Mouse (Mus musculus) heart, embryonic 13.5 days (tissue): ENCODE results near the gene 1700029H14Rik. TPM values are rescaled to one million over a fixed set of nuclear protein-coding genes. Genes with fewer than 3 reads are reported as not detected.

ENCODE experiments used
- ATAC-seq: fragments of 200-750 bp; cut with Nextera tagmentation; 2 replicates; pipeline ENCODE4 v1.8.0; 2017; ENCODE audit warnings: moderate TSS enrichment; ENCODE audit not compliant: insufficient number of reproducible peaks, low FRiP score, low TSS enrichment; ENCODE audit errors: extremely low read depth
- H3K27ac ChIP-seq: fragments of 300-500 bp; sonication (generic); replicated peaks from 2 replicates; pipeline ENCODE4 v1.5.1; 2015; ENCODE audit warnings: moderate library complexity, mild to moderate bottlenecking, inconsistent platforms
- H3K27me3 ChIP-seq: fragments of 300-500 bp; sonication (generic); replicated peaks from 2 replicates; pipeline ENCODE4 v1.6.1; 2015; ENCODE audit warnings: mild to moderate bottlenecking, inconsistent platforms
- H3K36me3 ChIP-seq: fragments of 300-500 bp; sonication (generic); 2 replicates; pipeline ENCODE4 v1.6.1; 2015; ENCODE audit warnings: mild to moderate bottlenecking, inconsistent platforms
- H3K4me1 ChIP-seq: fragments of 300-500 bp; sonication (generic); 2 replicates; pipeline ENCODE4 v1.6.1; 2015; ENCODE audit warnings: inconsistent platforms
- H3K4me2 ChIP-seq: fragments of 300-500 bp; sonication (generic); 2 replicates; pipeline ENCODE4 v1.6.1; 2015; ENCODE audit warnings: inconsistent platforms, mild to moderate bottlenecking, moderate library complexity
- H3K4me3 ChIP-seq: fragments of 300-500 bp; sonication (generic); 2 replicates; pipeline ENCODE4 v1.5.1; 2015; ENCODE audit warnings: moderate library complexity, mild to moderate bottlenecking, inconsistent platforms
- H3K9ac ChIP-seq: fragments of 300-500 bp; sonication (generic); 2 replicates; pipeline ENCODE4 v1.6.1; 2015; ENCODE audit warnings: inconsistent platforms, mild to moderate bottlenecking, moderate library complexity
- H3K9me3 ChIP-seq: fragments of 300-500 bp; sonication (generic); 2 replicates; pipeline ENCODE4 v1.6.1; 2016; ENCODE audit warnings: inconsistent platforms
- WGBS: fragments of 180-500 bp; shearing (Covaris S2); methylation state at CpG from one replicate; pipeline ENCODE4 v1.1.7; 2015; ENCODE audit warnings: mixed read lengths; 5-methylcytosine and 5-hydroxymethylcytosine counted together
- polyA plus RNA-seq: library from polyadenylated mRNA; unstranded; fragments of >200 nt; fragmentation: Nextera tagmentation; extraction: Ambion mirVana; gene quantifications from 2 replicates; pipeline ENCODE4 v1.2.1, GENCODE M21; 2015

Gene 1700029H14Rik
- polyA plus RNA-seq = not detected in 2 replicates

DNA sequence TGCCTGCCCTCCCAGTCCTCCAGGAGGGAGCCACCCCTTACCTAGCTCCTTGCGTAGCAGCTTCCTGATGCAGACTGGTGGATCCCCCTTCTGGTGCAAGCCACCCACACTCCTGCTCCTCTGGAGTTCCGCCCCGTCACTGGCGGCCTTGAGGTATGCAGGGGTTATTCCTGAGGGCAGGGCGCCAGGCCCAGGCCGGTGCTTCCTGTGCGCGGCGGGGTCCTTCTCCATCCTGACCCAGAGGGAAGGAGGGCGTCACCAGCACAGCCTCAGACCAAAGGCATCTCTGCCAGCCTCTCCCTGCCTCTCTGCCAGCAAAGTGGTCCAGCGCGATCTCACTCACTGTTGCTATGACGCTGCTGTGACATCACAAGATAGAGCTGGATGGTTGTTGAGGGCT lies at the start of gene 1700029H14Rik:
TSS of gene 1700029H14Rik (minus strand) at position 344 of the 400 bp plus-strand sequence.
- H3K27me3 ChIP-seq = no peaks in the 10 kb centered on the region
- H3K27ac ChIP-seq = no peak within 1 kb of the TSS
- no peak for ATAC-seq
- no peak within 1 kb of the TSS for H3K9ac ChIP-seq
- no peak within 1 kb of the TSS for H3K4me2 ChIP-seq
- H3K36me3 ChIP-seq = peaks cover 11% of the 10 kb centered on the region
- H3K9me3 ChIP-seq = 0 out of 2 replicates have a peak, but pooled peaks cover 5% of the 10 kb centered on the region
- no peak within 1 kb of the TSS for H3K4me3 ChIP-seq
- WGBS = 27% methylated on average over 13 of the region's 13 CpGs
- peaks cover 4% of the 10 kb centered on the region; the same call in 1 of the 2 replicates for H3K4me1 ChIP-seq

DNA sequence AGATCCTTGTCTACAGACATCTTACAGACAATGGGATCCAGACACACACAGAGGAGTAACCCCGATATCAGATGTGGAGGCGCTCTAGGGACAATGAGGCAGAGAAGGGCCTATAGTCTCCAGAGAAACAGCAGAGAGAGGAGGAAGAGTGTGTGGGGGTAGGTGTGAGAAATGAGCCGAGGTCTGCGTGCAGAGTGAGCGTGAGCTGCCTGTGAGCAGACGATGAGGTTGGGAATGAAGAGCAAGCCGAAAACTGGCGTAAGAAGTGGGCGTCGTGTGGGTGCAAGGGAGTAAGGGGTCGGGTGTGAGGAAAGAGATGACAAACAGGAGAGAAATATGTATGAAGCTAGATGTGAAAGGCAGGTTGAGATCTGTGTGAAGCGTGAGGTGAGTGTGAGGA lies 49.4 kb upstream of the 1700029H14Rik start:
- Histone ChIP-seq H3K36me3 (peaks cover 37% of the 10 kb centered on the region), H3K9ac (no peak overlapping the region), H3K9me3 (no peaks in the 10 kb centered on the region), H3K4me3 (no peak overlapping the region), H3K27ac (no peak overlapping the region), H3K4me2 (no peak overlapping the region), H3K4me1 (peaks cover 25% of the 10 kb centered on the region), H3K27me3 (no peaks in the 10 kb centered on the region)
- no peak for ATAC-seq
- WGBS = 82% methylated on average over 12 of the region's 12 CpGs

GRCm38 (mm10) chr8:13609971-13610370 lies 47.7 kb upstream of the 1700029H14Rik start:
- Histone ChIP-seq H3K4me3 (no peak overlapping the region), H3K27ac (no peak overlapping the region), H3K9ac (no peak overlapping the region), H3K4me2 (no peak overlapping the region), H3K27me3 (no peaks in the 10 kb centered on the region), H3K36me3 (peaks cover 44% of the 10 kb centered on the region), H3K9me3 (no peaks in the 10 kb centered on the region), H3K4me1 (peaks cover 34% of the 10 kb centered on the region)
- WGBS = 44% methylated on average over 5 of the region's 5 CpGs
- no peak for ATAC-seq

DNA sequence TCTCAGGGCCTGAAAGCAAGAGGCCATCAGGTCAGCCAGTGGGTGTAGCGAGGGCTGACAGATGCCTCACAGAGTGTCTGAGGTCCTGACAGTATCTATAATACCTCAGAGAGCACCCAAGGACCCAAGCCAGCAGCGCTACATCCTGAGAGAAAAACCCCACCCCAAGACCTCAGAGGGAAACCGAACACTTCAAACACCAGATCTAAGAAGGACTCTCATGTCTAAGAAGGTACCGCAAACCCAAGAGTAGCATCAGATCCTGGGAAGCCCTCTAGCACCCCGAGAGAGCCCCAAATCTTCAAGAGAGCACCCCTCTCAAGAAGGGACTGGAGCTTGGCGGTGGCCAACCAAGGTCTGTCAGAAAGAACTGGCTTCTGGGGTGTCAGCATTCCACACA lies 46.7 kb upstream of the 1700029H14Rik start:
- Histone ChIP-seq H3K9ac (no peak overlapping the region), H3K4me3 (no peak overlapping the region), H3K4me2 (no peak overlapping the region), H3K36me3 (peaks cover 51% of the 10 kb centered on the region), H3K27me3 (no peaks in the 10 kb centered on the region), H3K9me3 (no peaks in the 10 kb centered on the region), H3K27ac (no peak overlapping the region), H3K4me1 (peaks cover 28% of the 10 kb centered on the region)
- 88% methylated on average over 6 of the region's 6 CpGs for WGBS
- no peak for ATAC-seq

GRCm38 (mm10) chr8:13605920-13606480 lies 43.7 kb upstream of the 1700029H14Rik start:
- Histone ChIP-seq H3K4me3 (no peak overlapping the region), H3K9me3 (no peaks in the 10 kb centered on the region), H3K4me2 (no peak overlapping the region), H3K36me3 (peaks cover 40% of the 10 kb centered on the region), H3K4me1 (peaks cover 32% of the 10 kb centered on the region), H3K27ac (peak overlapping the region; percentile 29; the same call in 1 of the 2 replicates), H3K27me3 (no peaks in the 10 kb centered on the region), H3K9ac (no peak overlapping the region)
- no peak for ATAC-seq
- 47% methylated on average over 7 of the region's 7 CpGs for WGBS

DNA sequence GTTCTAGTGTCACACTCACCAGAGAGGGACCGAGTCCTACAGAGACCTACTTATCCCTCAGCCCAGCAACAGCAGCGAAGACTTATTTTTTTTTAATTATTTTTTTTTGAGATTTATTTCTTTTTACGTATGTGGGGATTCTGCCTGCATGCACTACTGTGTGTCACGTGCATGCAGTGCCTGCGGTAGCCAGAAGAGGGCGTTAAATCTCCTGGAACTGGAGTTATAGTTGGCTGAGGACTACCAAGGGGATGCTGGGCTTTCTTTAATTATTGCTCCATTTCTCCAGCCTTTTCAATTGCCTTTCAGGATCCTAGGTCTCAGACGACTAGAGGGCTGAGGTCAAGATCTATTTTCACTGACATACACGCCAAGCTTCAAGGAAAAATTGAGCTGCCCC lies 40.4 kb upstream of the 1700029H14Rik start:
- no peak for ATAC-seq
- Histone ChIP-seq H3K4me1 (peaks cover 41% of the 10 kb centered on the region), H3K4me2 (no peak overlapping the region), H3K4me3 (no peak overlapping the region), H3K27me3 (no peaks in the 10 kb centered on the region), H3K27ac (no peak overlapping the region), H3K9me3 (no peaks in the 10 kb centered on the region), H3K9ac (no peak overlapping the region), H3K36me3 (peaks cover 39% of the 10 kb centered on the region)
- WGBS = 61% methylated on average over 8 of the region's 8 CpGs

- Histone ChIP-seq H3K27me3 (no peaks in the 10 kb centered on the region), H3K4me3 (no peak overlapping the region), H3K4me2 (no peak overlapping the region), H3K9me3 (no peaks in the 10 kb centered on the region), H3K27ac (no peak overlapping the region), H3K9ac (no peak overlapping the region), H3K36me3 (peaks cover 54% of the 10 kb centered on the region), H3K4me1 (peaks cover 39% of the 10 kb centered on the region)
- no peak for ATAC-seq
- WGBS = 75% methylated on average over 11 of the region's 11 CpGs
Measured at GRCm38 (mm10) chr8:13601166-13601565, 38.9 kb upstream of the 1700029H14Rik start.

DNA sequence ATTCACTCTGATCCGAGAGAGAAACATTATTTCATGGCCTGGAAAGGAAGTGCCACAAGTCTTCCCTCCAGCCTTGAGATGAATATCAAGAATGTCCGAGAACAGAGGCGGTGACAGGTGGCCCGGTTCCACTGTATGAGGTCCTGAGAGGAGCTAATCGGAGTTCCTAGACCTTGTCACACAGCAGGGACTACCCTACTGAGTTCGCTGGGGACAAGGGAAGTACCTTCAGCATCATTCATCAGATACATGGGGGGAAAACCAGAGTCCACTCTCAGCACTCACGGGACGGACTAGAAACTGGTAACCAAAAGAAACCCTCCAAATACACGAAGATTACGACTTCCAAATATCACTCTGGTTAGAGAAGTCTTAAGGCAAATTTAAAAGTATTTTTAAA lies 38.5 kb upstream of the 1700029H14Rik start:
- Histone ChIP-seq H3K27ac (no peak overlapping the region), H3K27me3 (no peaks in the 10 kb centered on the region), H3K4me3 (no peak overlapping the region), H3K9ac (no peak overlapping the region), H3K9me3 (no peaks in the 10 kb centered on the region), H3K36me3 (peaks cover 57% of the 10 kb centered on the region), H3K4me2 (no peak overlapping the region), H3K4me1 (peaks cover 34% of the 10 kb centered on the region)
- no peak for ATAC-seq
- 73% methylated on average over 10 of the region's 10 CpGs for WGBS

- Histone ChIP-seq H3K36me3 (peaks cover 57% of the 10 kb centered on the region), H3K9me3 (no peaks in the 10 kb centered on the region), H3K27ac (no peak overlapping the region), H3K4me3 (no peak overlapping the region), H3K4me1 (peaks cover 29% of the 10 kb centered on the region), H3K27me3 (no peaks in the 10 kb centered on the region), H3K4me2 (no peak overlapping the region; the same call in 1 of the 2 replicates), H3K9ac (no peak overlapping the region)
- ATAC-seq = no peak
- 50% methylated on average over 7 of the region's 7 CpGs for WGBS
Measured at GRCm38 (mm10) chr8:13600204-13600603, 37.9 kb upstream of the 1700029H14Rik start.

DNA sequence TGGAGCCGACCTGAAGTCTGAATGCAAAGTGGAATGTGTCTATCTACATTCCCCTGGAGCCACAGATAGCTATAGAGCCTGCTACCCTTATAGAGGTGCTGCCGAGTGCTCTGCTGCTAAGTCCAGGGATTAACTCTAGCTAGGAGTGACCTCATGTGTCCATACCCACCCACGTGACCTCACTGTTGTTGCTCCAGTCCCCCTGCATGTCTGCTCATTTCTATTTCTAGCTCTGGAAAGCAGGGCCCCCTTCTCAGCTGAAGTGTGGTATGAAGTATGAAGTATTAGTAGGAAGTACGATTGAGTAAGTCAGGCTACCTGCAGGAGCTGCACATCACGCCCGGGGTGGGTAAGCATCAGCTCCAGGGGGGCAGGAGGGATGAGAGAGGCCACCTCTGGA lies 35.5 kb upstream of the 1700029H14Rik start:
- 49% methylated on average over 6 of the region's 6 CpGs for WGBS
- ATAC-seq = no peak; the same call in 1 of the 2 replicates
- Histone ChIP-seq H3K36me3 (peaks cover 45% of the 10 kb centered on the region), H3K27ac (peak overlapping the region; percentile 34), H3K9ac (no peak overlapping the region), H3K4me3 (no peak overlapping the region), H3K9me3 (no peaks in the 10 kb centered on the region), H3K27me3 (no peaks in the 10 kb centered on the region), H3K4me1 (peaks cover 23% of the 10 kb centered on the region), H3K4me2 (peak overlapping the region; percentile 6; the same call in 1 of the 2 replicates)

DNA sequence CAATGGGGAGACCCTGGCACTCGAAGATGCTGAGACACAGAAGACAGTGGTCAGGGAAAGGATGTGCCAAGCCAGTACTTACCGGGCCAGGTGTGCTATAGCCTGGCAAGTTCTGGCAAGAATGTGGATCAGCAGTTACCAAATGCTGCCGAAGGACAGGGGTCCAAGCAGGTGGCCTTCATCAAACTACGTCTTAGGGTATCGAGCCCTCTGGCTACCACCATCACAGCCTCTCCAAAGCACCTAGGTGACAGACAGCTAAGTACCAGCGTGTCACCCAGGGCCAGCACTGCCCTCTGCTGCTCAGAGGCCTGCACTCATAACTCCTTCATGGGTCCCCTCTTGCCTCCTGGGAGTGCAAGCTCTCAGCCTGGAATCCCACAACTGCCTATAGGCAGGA lies 33.6 kb upstream of the 1700029H14Rik start:
- Histone ChIP-seq H3K4me3 (no peak overlapping the region), H3K4me2 (no peak overlapping the region), H3K27ac (no peak overlapping the region), H3K27me3 (no peaks in the 10 kb centered on the region), H3K9ac (no peak overlapping the region), H3K36me3 (peaks cover 58% of the 10 kb centered on the region), H3K9me3 (no peaks in the 10 kb centered on the region), H3K4me1 (peaks cover 20% of the 10 kb centered on the region)
- ATAC-seq = no peak
- WGBS = 83% methylated on average over 6 of the region's 6 CpGs

- H3K9me3 ChIP-seq = no peaks in the 10 kb centered on the region
- H3K4me3 ChIP-seq = no peak overlapping the region
- H3K27me3 ChIP-seq = no peaks in the 10 kb centered on the region
- H3K4me1 ChIP-seq = peaks cover 10% of the 10 kb centered on the region
- 74% methylated on average over 11 of the region's 11 CpGs for WGBS
- no peak overlapping the region for H3K4me2 ChIP-seq
- no peak for ATAC-seq
- peaks cover 62% of the 10 kb centered on the region for H3K36me3 ChIP-seq
- H3K9ac ChIP-seq = no peak overlapping the region
- no peak overlapping the region for H3K27ac ChIP-seq
Measured at GRCm38 (mm10) chr8:13594884-13595323, 32.6 kb upstream of the 1700029H14Rik start.
